Mouse (Mus musculus): ENCODE measurements around the gene Sh3bp1.
"Not testable (repeated sequence)": the region's sequence is repeated elsewhere in the genome, so short reads cannot be mapped to it uniquely, and the experiment has no call there.

Sh3bp1 gene

GRCm38 (mm10) chr15:78877810-78878390 lies 21.7 kb upstream of the Sh3bp1 start:
- no peak for DNase-seq (ENCODE audit: low read depth, low spot score)

DNA sequence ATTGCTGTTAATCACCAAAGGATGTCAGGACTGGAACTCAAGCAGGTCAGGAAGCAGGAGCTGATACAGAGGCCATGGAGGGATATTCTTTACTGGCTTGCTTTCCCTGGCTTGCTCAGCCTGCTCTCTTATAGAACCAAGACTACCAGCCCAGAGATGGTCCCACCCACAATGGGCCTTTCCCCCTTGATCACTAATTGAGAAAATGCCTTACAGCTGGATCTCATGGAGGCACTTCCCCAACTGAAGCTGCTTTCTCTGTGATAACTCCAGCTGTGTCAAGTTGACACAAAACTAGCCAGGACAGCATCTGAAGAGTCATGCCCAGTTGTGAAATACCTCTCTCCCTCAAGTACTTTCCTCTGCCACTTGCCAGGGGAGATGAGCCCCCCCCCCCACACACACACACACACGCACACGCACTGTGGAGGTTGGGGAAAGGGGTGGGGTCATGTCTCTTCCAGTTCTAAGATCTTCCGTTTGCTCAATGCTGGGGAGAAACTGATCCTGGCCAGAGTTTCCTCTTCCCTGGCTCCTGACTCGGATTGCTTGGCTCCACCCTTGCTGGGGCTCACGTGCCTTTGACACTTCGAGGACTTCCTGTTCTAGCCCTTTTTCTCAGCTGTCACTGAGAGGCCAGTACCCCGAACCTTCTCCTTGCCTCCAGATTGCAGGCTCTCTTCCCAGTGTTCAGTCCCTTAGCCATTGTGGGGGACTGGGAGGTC lies 20.6 kb upstream of the Sh3bp1 start:
- DNase-seq (ENCODE audit: low read depth, low spot score), result not testable (repeated sequence)

DNA sequence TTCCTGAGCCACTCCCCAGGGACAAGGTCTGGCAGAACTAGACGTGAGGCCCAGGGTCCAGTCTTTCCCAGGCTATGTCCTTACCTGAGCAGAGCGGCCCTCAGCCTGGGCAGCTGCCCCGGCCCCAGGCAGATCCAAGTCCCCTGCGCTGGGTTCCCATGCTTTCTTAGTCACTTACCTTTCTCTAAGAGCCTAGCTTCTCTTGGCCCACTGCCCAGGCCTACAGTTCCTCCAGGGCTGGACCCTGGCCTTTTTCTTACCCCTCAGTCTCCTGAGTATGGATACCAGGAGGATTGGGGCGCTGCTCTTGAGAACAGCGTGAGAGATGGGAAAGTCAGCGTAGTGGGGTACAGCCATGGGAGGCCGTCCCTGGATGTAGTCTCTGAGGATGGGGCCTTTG lies 19.1 kb upstream of the Sh3bp1 start:
- no peak for DNase-seq (ENCODE audit: low read depth, low spot score)

- DNase-seq (ENCODE audit: low read depth, low spot score), result no peak
Observed at GRCm38 (mm10) chr15:78881828-78882227, 17.7 kb upstream of the Sh3bp1 start.

- no peak for DNase-seq (ENCODE audit: low read depth, low spot score)
Observed at GRCm38 (mm10) chr15:78889401-78889853, 10.1 kb upstream of the Sh3bp1 start.

GRCm38 (mm10) chr15:78892440-78892839 lies 7.1 kb upstream of the Sh3bp1 start:
- DNase-seq (ENCODE audit: low read depth, low spot score), result no peak

DNA sequence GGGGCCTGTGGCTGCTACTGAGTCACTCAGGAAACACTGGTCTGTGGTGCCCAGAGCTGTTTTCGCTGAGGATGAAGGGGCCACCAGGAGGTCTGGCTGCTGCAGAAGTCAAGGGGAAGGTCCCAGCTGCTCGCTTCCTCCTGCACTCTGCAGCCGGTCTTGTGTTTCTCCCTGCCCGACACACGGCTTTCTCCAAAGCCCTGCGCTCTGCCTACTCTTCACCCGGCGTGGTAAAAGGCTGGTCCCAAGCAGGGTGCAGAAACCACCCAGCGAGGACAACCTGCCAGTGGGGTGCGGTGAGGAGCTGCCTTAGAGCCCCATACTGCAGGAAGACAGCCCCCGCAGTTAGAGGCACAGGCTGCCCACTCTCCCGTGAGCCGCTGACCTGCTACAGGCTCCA lies 4.8 kb upstream of the Sh3bp1 start:
- peak; percentile 34 for DNase-seq (ENCODE audit: low read depth, low spot score)

DNA sequence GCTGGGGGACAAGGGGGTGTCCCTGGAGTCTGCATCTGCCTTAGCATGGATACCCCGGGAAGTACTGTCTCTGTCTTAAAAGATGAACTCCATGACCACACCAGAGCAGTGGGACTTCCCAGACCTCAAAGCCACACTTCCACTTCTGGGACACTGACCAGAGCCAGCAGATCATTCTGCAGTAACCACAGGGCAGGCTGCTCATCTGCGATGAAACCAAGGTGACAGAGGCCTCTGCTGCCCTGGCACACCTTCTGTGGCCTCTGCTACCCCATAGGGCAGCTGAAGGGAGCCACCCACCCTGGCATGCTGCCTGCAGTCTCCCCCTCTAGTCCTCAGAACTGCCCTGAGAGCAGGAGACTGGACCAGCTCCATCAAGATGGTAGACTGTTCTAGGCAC lies 3.8 kb upstream of the Sh3bp1 start:
- no peak for DNase-seq (ENCODE audit: low read depth, low spot score)

DNA sequence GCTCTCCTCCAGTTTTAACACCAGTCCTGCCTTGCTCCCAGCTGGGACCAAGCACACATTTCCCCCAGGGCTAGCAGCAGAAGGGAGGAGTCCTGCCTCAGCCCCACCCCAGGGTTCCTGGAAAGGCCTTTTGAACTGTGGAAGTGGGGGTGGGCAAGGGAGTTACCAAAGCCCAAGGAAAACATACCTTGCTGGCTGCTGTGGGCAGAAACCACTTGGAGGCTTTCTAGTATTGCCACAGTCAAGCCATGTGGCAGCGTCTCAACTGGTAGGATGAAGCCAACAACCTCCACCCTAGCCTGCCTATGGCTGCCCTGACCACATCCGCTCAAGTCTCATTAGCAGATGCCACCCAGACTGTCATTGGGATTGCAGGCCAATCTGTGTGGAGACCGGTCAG lies 3.4 kb upstream of the Sh3bp1 start:
- DNase-seq (ENCODE audit: low read depth, low spot score), result no peak

DNA sequence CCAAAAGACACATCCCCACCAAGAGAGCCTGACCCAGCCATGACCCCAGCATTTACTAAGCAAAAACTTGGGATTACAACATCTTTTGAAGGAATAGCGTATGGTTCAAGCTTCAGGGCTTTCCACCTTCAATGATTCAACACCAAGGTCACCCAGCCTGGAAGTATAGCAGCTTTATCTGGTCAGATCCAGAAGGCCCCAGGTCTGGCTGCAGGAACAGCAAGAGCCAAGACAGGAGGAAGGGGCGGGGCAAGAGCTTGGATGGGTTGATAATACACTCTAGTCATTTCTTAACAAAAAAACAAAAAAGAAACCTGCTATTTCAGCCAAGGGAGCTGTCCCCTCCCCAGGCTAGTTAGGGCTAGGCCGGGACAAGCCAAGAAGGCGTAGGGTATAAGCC lies 2.1 kb upstream of the Sh3bp1 start:
- no peak for DNase-seq (ENCODE audit: low read depth, low spot score)

DNA sequence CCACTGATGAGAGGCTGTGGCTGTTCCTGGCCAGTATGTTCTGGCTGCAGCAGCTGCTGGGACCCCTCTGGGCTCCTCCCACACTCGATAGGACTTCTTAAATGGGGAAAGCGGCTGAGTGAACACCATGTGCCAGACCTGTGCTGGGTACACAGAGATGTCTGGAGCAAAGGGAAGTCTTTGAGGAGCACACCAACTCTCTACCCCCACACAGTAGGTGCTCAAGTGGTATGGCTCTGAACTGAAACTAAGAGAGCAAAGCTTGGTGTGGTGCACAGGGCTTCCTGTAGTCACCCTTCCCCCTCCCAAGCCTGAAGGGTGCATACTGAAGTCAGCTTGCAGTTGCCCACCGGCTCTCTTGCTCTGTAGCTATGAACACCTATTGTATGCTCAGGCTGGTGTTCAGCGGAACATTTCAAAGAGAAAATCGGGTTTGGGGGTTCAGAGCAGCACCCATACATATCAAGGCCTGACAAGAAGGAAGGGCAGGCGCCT lies 1.0 kb upstream of the Sh3bp1 start:
- DNase-seq (ENCODE audit: low read depth, low spot score), result peak; percentile 61

DNA sequence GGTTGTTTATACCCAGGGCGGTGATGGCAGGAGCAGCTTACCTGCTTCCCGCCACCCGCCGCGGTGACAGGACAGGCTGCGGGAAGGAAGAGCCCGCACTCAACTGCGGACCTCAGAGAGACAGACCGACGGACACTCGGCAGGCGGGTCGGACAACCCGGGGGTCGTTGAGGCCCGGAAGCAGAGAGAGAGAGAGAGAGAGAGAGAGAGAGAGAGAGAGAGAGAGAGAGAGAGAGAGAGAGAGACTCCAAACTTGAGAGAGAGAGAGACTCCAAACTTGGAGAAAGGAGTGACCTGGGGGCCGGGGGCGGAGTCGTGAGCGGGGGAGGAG lies 194 bp upstream of the Sh3bp1 start, which contains the start of gene Gm49510:
Gene Gm49510 (plus strand): TSS at position 259 of the 331 bp plus-strand sequence.
- no peak for DNase-seq (ENCODE audit: low read depth, low spot score)

GRCm38 (mm10) chr15:78900585-78901421 lies 1.2 kb downstream of the Sh3bp1 start:
- DNase-seq (ENCODE audit: low read depth, low spot score), result no peak

- no peak for DNase-seq (ENCODE audit: low read depth, low spot score)
Observed at GRCm38 (mm10) chr15:78901422-78901789, 1.8 kb downstream of the Sh3bp1 start.

DNA sequence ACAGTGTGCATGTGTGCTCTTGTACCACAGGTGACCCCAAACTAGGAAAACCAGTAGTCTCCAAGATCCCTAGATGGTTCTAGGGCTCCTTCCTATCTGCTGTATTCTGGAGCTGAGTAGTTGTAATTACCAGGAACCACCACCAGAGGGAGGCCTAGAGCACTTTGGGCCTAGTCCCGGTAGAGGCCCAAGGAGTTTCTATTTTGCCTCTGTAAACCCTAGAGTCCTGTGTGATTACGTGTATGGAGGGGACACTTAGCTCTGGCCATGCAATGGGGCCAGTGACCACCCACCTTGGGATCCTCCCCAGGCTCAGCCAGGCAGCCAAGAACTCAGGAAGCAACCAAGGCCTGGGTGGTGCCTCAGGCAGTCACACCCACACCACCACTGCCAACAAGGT lies 3.7 kb downstream of the Sh3bp1 start:
- DNase-seq (ENCODE audit: low read depth, low spot score), result peak; percentile 86

DNA sequence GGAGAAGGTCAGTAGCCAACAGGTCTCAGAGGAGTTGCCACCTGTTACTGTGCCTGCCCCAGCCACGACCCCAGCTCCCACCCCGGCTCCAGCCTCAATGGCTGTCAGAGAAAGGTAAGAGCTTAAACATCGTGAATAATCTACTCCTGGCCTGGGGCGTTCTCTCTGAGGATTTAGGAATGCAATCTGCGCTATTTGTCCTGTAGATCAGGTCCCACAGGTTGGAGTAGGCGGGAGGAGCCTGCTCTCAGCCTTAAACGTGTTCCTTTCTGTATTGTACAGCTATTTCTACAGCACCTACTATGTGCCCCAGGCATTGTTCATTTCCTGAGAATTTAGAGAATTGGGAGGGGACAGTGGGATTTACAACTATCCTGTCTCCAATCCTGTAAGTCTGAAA lies 8.8 kb downstream of the Sh3bp1 start:
- DNase-seq (ENCODE audit: low read depth, low spot score), result no peak

DNA sequence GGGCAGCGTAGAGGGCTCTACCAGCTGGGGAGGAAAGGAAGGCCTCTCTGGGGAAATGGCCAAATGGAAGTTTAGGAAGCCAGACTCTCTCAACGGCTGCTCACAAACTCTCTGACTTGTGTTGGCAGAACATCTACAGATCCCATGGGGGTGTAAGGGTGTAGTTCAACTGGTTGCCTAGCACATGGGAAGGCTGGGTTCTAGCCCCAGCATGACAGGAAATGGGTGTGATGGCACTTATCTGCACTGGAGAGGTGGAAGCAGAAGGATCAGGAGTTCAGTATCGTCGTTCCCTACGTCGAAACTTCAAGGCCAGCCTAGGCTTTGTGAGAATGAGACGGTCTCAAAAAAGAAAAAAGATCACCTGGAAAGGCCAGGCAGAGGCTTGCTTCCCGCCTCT lies 9.4 kb downstream of the Sh3bp1 start:
- no peak for DNase-seq (ENCODE audit: low read depth, low spot score)

GRCm38 (mm10) chr15:78912040-78912439 lies 12.5 kb downstream of the Sh3bp1 start:
- peak; percentile 73 for DNase-seq (ENCODE audit: low read depth, low spot score)

DNA sequence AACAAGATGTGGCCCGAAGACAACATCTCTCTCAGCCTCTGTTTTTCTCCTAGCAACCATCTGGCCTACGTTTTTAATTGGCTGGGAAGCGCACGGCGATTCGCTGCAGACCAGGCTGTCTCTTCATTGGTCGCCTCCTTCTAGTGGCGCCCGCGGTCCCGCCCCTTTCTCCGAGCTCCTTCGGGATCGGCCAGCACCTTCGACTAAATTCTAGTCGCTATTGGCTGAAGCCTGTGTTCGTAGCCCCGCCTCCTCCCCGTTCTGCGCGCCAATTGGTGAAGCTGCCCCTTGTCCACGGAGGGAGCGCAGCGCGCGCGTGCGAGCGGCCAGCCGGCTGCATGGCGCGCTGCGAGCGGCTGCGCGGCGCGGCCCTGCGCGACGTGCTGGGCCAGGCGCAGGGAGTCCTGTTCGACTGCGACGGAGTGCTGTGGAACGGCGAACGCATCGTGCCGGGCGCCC lies 14.1 kb downstream of the Sh3bp1 start, which contains the start of gene Pdxp:
Gene Pdxp (plus strand): TSS at position 288 of the 459 bp plus-strand sequence.
- peak; percentile 99 for DNase-seq (ENCODE audit: low read depth, low spot score)

GRCm38 (mm10) chr15:78914091-78914822 lies 14.7 kb downstream of the Sh3bp1 start:
- no peak for DNase-seq (ENCODE audit: low read depth, low spot score)

DNA sequence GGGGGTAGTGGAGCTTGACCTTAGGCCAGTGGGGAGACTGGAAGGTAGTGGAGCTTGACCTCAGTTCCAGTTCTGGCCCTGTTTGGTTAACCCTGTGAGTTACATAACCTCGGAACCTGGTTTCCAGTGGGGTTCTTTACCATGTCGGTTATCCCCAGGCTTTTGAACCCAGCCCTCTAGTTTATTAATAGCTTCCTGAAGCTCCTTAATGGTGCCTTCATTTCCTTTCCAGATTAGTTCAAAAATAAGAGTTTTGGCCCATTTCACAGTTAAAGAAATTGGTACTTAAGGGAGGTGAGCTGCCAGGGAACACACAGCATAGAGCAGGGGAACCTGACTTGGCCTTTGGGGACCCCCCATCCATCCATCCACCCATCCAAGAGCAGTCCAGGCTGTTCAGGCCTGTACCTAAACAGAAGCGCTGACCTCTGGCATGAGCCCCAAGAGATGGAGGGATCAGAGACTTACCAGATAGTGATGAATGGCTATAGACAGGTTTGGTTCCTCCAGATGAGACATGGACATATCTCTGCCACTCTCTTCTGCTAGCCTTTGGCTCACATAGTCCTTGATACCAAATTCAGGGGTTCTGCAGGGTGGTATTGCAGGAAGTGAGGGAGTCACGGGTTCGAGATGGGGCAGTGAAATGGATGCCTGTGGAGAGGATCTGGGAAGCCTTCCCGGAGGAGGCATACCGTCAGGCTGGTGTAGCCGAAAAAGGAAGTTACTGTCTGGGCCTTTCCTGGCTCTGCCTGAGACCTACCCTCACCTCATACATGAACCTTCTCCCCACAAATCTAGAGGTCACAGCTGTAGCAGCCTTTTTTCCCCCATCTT lies 15.5 kb downstream of the Sh3bp1 start:
- DNase-seq (ENCODE audit: low read depth, low spot score), result no peak

All from A20 (cell line).